Mouse (Mus musculus) bone marrow macrophage, adult 2 months (primary cell): ENCODE measurements at regions not wholly inside any gene's neighbourhood (a gene's known extent, or its start where the extent isn't known, plus 50 kb on each side); places are given as distances from the start of the nearest gene placed in this dataset.
A peak's percentile ranks its signal among the peaks of the same experiment; 100 is the strongest.

ENCODE experiments used
- H3K27ac ChIP-seq: 2 replicates; pipeline ENCODE4 v1.5.1; 2012; ENCODE audit warnings: low read depth, low read length; ENCODE audit not compliant: insufficient read depth
- H3K4me1 ChIP-seq: 2 replicates; pipeline ENCODE4 v1.6.1; 2012; ENCODE audit warnings: low read length; ENCODE audit not compliant: control insufficient read depth, insufficient read depth
- H3K4me3 ChIP-seq: 2 replicates; pipeline ENCODE4 v1.5.1; 2012; ENCODE audit warnings: mild to moderate bottlenecking, low read length, moderate library complexity; ENCODE audit not compliant: insufficient read depth
- CTCF ChIP-seq: IDR thresholded peaks from 2 replicates; pipeline ENCODE4 v1.5.1; 2012; ENCODE audit warnings: low read depth, mild to moderate bottlenecking, low read length, moderate library complexity
- POLR2A ChIP-seq: IDR thresholded peaks from 2 replicates; pipeline ENCODE4 v1.6.1; 2012; ENCODE audit warnings: mild to moderate bottlenecking, low read depth, low read length, borderline replicate concordance

DNA sequence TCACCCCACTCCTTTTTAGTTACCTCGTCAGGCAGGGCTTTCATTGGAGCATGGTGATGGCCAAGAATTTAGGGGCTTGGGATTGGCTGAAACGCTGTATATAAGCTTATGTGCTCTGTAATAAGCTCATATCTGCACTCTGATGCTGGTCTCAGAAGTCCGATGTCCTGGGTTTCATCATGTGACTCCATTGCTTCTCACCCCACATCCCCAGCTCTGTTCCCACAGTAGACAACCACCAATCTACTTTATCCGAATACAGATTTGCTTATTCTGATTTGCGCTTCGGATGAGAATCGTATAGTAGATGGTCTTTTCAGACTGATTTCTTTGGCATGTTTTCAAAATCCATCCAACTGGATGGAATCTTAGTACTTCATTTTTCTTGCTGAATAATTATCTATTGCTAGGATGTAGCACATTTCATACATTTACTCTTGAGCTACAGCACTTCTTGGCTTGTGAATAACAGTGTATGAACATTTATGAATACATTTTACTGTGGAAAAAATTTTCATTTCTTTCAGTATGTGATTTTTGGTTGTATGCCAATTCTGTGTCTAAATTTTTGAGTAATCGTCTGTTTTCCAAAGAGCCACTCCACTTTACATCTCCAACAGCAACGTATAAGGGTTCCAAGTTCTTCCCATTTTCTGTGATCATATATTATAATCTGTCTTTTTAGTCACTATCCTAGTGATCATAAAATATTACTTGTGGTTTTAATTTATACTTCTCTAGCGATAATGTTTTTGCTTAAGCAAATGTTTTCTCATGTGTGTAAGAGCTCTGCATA, 185.7 kb downstream of the Hace1 start:
- H3K4me3 ChIP-seq = no peak overlapping the region
- H3K4me1 ChIP-seq = peaks cover 11% of the 10 kb centered on the region; the same call in 1 of the 2 replicates
- no peak overlapping the region for H3K27ac ChIP-seq
- TF ChIP-seq CTCF = no peak
- TF ChIP-seq POLR2A = no peak

GRCm38 (mm10) chr10:45779720-45780119, 202.1 kb downstream of the Hace1 start:
- no peak for TF ChIP-seq POLR2A
- TF ChIP-seq CTCF = no peak
- H3K4me1 ChIP-seq = no peaks in the 10 kb centered on the region
- no peak overlapping the region for H3K4me3 ChIP-seq
- no peak overlapping the region for H3K27ac ChIP-seq

DNA sequence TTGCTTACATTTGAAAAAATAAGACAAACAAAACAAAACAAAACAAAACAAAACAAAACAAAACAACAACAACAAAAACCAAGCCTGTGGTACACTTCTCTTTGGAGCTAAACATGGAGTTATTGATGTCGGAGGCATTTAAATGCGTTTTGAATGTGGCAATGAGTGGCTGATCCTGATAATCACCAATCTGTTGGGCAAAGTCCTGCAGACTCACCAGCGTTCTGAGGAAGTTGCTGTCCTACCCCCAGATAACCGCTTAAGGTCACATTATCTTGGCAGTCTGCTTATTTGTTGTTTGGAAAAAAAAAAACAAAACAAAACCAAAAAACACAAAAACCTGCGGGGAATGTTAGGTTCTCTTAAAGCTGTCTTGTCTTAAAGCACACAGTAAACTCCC, 205.4 kb downstream of the Hace1 start:
- TF ChIP-seq CTCF = no peak
- no peak for TF ChIP-seq POLR2A
- Histone ChIP-seq H3K4me1 (no peaks in the 10 kb centered on the region), H3K4me3 (no peak overlapping the region), H3K27ac (no peak overlapping the region)

- Histone ChIP-seq H3K4me3 (no peak overlapping the region), H3K4me1 (no peaks in the 10 kb centered on the region), H3K27ac (no peak overlapping the region)
Measured at GRCm38 (mm10) chr10:45783461-45784149, 206.0 kb downstream of the Hace1 start.

DNA sequence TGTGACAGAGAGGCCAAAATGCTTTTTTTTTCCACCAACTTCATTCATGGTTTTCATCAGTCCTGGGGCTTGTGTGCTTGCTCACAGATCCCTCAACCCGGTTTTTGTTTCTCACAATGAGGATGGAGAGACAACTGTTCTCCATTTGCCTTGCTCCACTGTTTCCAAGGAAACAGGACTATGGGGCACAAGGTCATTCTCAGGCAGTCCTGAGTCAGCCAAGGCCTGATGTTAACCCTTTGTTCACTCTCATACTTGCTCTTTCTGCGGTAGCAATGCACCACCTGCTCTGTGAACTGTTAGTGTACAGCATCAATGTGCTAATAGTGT, 206.5 kb downstream of the Hace1 start:
- TF ChIP-seq CTCF (no peak), POLR2A (no peak)
- Histone ChIP-seq H3K27ac (no peak overlapping the region), H3K4me1 (no peaks in the 10 kb centered on the region), H3K4me3 (no peak overlapping the region)

More at GRCm38 (mm10) chr10:45783461-45784149, 206.0 kb downstream of the Hace1 start:
- TF ChIP-seq POLR2A = no peak
- no peak for TF ChIP-seq CTCF

GRCm38 (mm10) chr10:45784575-45784974, 206.9 kb downstream of the Hace1 start:
- H3K27ac ChIP-seq = no peak overlapping the region
- no peak overlapping the region for H3K4me3 ChIP-seq
- H3K4me1 ChIP-seq = no peaks in the 10 kb centered on the region
- TF ChIP-seq CTCF (no peak), POLR2A (no peak)

- no peak overlapping the region for H3K27ac ChIP-seq
- TF ChIP-seq CTCF = no peak
- TF ChIP-seq POLR2A = no peak
- H3K4me3 ChIP-seq = no peak overlapping the region
- H3K4me1 ChIP-seq = no peaks in the 10 kb centered on the region
Measured at GRCm38 (mm10) chr10:45788356-45788755, 210.7 kb downstream of the Hace1 start.

DNA sequence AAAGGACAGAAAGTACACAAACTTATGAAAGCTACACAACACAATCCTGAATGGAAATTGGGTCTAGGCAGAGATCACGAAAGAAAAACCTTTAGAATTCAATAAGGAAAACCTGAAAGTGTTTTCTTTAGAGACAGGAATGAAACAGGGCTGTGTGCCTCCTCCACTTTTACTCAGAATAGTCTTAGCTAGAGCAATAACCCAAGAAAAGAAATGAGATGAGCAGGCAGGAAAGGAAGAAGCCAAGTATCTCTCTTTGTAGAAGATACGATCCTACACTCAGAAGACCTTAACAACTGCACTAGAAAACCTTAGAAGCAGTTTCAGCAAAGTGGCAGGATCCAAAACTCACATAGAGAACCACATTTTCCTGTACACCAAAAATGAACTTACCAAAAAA, 218.0 kb downstream of the Hace1 start:
- Histone ChIP-seq H3K4me3 (no peak overlapping the region), H3K4me1 (no peaks in the 10 kb centered on the region), H3K27ac (no peak overlapping the region)
- TF ChIP-seq CTCF = no peak
- TF ChIP-seq POLR2A = no peak

DNA sequence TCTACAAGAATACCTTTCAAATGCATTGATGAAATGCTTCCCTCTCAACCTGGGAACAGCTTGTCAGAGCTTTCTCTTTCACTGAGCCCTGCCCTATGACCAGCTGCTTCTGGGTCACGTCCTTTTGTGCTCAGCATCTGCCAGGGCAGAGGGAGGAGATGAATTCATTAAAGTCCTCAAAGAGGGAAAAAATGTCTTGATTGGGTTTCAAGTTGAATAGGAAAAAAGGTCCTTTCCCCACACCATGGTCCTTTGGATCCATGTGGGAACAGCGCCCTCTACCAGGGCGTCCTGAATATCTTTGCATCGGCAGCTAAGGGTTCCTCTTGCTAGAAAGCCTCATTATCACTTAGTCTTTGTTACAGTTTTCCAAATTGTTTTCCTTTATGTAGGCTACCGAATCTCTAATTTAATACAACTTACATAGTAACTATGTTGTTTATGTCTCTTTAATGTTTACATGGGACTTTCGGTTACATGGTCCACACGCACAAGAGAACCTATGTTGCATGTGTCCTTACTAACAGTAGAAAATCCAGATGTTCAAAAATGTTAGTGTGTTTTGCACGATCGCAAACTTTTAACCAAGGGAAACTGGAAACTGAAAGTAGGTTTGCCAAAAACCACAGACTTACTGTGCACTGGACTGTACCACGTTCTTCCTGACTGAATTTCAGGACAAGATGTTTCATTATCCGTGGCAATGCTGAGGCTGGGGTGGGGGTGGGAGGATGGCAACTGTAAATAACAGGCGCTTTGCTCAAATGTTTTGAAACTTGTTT, 222.6 kb downstream of the Hace1 start:
- Histone ChIP-seq H3K4me1 (no peaks in the 10 kb centered on the region), H3K27ac (no peak overlapping the region), H3K4me3 (peak overlapping the region; percentile 33; the same call in 1 of the 2 replicates)
- TF ChIP-seq CTCF = peak; percentile 86
- TF ChIP-seq POLR2A = no peak
